Mouse (Mus musculus): ENCODE data around the gene Gm9903. TPM values are rescaled to one million over a fixed set of nuclear protein-coding genes. Genes with fewer than 3 reads are reported as not detected.

Gm9903 gene
- total RNA-seq, 1 experiment from 2014 or later: 1.4 TPM

Other genes starting within 250 kb of the Gm9903 start
- not detected in 2 replicates for gene Nkx1-1, start 195.9 kb upstream of the Gm9903 start, total RNA-seq (2017)
- 15.8 and 16.0 TPM in 2 replicates for gene Fam53a, start 290 bp upstream of the Gm9903 start, total RNA-seq (2017)
- gene Slbp, start 22.6 kb downstream of the Gm9903 start, total RNA-seq (2017): 122 and 131 TPM in 2 replicates
- 14.6 and 23.7 TPM in 2 replicates for gene Tacc3, start 28.2 kb downstream of the Gm9903 start, total RNA-seq (2017)
- gene Tmem129, start 28.5 kb downstream of the Gm9903 start, total RNA-seq (2017): 21.5 and 22.0 TPM in 2 replicates
- gene Fgfr3, start 91.7 kb downstream of the Gm9903 start, total RNA-seq (2017): not detected in 2 replicates
- 21.9 and 24.7 TPM in 2 replicates for gene Letm1, start 152.9 kb downstream of the Gm9903 start, total RNA-seq (2017)
- 26.4 and 32.9 TPM in 2 replicates for gene Nsd2, start 190.8 kb downstream of the Gm9903 start, total RNA-seq (2017)